Mouse (Mus musculus) gastrocnemius, postnatal 4 days (tissue): ENCODE measurements around the gene Rps27a. TPM values are rescaled to one million over a fixed set of nuclear protein-coding genes. Genes with fewer than 3 reads are reported as not detected.

Experiments used
- DNase-seq, 2 experiments: peaks; one replicate each; pipeline ENCODE4 v3.0.0; 2021 to 2022; ENCODE audit warnings: low spot score in 2 of 2, mixed read lengths in 2 of 2
- total RNA-seq, 2 experiments: library from RNA; stranded (reverse); gene quantifications; 2 replicates each; pipeline ENCODE4 v1.2.3; 2021

Gene Rps27a
- total RNA-seq, 2 experiments from 2014 or later: 1,011 to 1,106 TPM

GRCm38 (mm10) chr11:29514682-29515412 is 33.1 kb downstream of the Rps27a start, which contains the start of gene Prorsd1:
TSS of gene Prorsd1 (minus strand) at chr11:29515033.
- DNase-seq: peak; percentile 76 to 89

GRCm38 (mm10) chr11:29514325-29514681 is 33.6 kb downstream of the Rps27a start:
- DNase-seq: no peak

- DNase-seq: no peak
Observed at GRCm38 (mm10) chr11:29512818-29513535, 34.9 kb downstream of the Rps27a start.

GRCm38 (mm10) chr11:29509421-29509820 is 38.5 kb downstream of the Rps27a start:
- no peak for DNase-seq

- no peak for DNase-seq
Observed at GRCm38 (mm10) chr11:29504899-29505625, 42.8 kb downstream of the Rps27a start.

GRCm38 (mm10) chr11:29503948-29504893 is 43.7 kb downstream of the Rps27a start:
- no peak for DNase-seq

GRCm38 (mm10) chr11:29496962-29497361 is 50.9 kb downstream of the Rps27a start:
- DNase-seq: no peak

Other genes starting within 250 kb of the Rps27a start
- gene Ccdc88a, start 174.5 kb downstream of the Rps27a start, total RNA-seq: 10 to 100 TPM; 24.4 to 26.9 TPM
- 10 to 100 TPM; 18.2 to 22.6 TPM for gene Prorsd1, start 33.1 kb downstream of the Rps27a start, total RNA-seq
- gene Mtif2, start 21.7 kb downstream of the Rps27a start, total RNA-seq: 10 to 100 TPM; 23.8 to 30.8 TPM
- under 1 TPM; 0.17 to 0.26 TPM for gene Clhc1, start 159 bp downstream of the Rps27a start, total RNA-seq
- 100 to 1,000 TPM; 699 to 725 TPM for gene Rtn4, start 144.8 kb upstream of the Rps27a start, total RNA-seq